Mouse (Mus musculus): ENCODE results near the gene Uggt2. TPM values are rescaled to one million over a fixed set of nuclear protein-coding genes. Genes with fewer than 3 reads are reported as not detected.
"Not testable (repeated sequence)": the region's sequence is repeated elsewhere in the genome, so short reads cannot be mapped to it uniquely, and the experiment has no call there.

The Uggt2 gene
- total RNA-seq, 2 experiments from 2014 or later = 24.1 to 28.9 TPM

- not testable (repeated sequence) for DNase-seq (ENCODE audit: low spot score in 2 of 2)
These were observed 116.7 kb downstream of the Uggt2 start for GRCm38 (mm10) chr14:118982429-118983045.

DNA sequence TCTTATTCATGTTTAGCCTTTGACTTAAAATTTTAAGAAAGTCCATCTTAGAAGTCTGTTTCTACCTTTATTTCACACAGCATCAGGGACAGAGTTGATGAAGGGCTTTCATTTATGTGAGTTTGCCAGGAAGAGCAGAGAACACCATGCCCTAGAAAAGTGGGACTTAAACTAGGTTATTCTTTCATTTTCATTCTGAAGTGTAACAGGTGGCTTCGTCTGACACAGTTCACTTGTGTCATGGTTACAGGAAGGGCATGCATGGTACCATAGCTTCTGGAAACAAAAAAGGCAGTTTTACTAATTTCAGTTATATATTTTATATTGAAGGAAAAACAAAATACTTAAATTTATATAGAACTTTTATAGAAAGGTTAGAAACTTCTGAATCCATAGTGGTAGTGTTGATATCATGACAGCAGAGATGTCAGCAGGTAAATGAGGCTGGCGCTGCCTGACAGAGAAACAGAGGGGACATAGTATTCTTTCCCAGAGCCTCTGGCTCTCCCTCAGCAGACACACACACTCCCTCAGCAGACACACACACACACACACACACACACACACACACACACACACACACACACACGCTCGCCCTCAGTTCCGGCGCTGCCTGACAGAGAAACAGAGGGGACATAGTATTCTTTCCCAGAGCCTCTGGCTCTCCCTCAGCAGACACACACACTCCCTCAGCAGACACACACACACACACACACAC, 117.4 kb downstream of the Uggt2 start:
- DNase-seq (ENCODE audit: low spot score in 2 of 2) = not testable (repeated sequence)

DNA sequence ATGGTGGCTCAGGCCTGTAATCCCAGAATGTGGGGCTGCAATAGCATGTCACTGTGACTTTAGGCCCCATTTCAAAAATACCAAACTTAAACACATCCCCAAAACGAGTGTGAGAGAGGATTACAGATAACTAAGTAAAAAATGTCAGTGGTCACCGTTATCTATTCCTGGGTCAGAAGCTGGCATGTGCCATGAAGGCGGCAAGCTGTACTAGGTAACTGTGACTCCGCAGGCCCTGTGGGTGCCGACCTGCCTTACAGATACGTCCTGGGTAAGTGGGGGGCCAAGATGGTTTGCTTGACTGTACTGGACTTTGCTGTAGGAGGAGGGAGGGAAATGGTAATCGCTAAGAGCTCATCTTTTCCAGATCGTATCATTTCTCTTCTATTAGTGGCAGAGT, 118.3 kb downstream of the Uggt2 start:
- no peak for DNase-seq (ENCODE audit: low spot score in 2 of 2)

- DNase-seq (ENCODE audit: low spot score in 2 of 2) = no peak
These were observed 118.9 kb downstream of the Uggt2 start for GRCm38 (mm10) chr14:118980358-118980757.

DNA sequence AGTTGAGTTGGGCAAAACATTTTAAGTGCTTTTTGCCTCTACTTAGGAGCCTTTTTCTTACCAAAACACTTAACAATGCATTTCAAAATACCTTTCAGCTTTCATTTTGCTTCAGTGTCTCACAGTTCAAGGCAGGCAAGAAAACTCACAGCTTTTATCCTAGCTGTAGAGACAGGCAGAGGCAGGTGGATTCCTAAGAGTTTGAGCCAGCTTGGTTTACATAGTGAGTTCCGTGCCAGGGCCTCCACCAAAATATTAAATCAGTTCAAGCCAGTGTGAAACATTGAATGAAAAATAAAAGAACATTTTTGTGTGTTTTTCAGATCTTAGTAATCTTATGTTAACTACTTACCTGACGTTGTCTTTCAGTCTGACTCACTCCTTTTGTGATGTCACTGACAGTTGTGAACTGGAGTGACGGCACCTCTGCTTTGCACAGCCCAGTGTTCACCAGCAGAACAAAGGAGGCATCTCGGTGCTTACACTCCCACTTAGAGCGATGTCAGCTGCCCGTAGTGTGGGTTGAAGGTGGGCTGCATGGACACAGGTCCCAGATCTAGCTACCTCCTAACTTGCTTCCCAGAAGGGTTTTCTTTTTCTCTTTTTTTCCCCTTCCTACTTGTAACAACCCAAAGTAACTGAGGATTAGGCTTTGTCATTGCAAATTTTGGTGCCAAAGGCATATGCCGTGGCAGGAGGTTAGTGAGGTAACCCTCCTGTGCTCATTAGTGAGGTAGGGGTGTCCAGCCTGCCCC, 119.5 kb downstream of the Uggt2 start:
- DNase-seq (ENCODE audit: low spot score in 2 of 2) = no peak

GRCm38 (mm10) chr14:118977136-118977816, 122.0 kb downstream of the Uggt2 start:
- DNase-seq (ENCODE audit: low spot score in 2 of 2) = no peak

DNA sequence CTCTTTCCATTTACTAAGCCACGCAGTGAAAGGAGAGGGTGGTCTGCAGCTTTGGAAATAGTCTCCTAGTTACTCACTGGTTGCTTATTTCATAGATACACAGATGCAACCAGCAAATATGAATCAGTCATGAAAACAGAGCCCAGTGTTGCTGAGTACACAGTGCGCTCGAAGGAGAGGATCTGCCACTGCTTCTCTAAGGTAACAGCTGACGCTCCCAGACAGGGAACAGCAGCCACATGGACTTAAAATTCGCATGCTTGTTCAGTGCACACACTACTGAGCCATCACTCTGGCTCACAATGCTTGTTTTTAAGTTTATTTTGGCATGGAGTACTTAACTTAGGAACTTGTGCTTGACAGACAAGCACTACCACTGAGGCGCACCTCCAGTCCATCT, 127.0 kb downstream of the Uggt2 start:
- DNase-seq (ENCODE audit: low spot score in 2 of 2) = no peak

DNA sequence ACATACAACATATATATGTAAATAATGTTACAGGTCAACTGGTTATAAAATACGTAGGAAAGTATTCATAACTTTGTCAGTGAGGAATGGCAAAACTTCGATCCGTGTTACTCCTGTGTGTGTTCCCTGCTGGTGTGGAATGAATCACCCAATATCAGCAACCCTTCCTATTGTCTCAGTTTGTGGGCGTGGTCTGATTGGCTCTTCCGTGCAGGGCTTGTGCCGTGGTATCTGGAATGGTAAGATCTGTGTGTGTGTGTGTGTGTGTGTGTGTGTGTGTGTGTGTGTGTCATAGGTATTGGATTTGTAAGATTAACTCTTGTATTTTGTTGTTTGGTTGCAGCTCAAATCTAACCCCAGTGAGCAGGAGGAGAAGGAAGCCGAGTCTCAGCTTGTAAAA, 131.6 kb downstream of the Uggt2 start:
- no peak for DNase-seq (ENCODE audit: low spot score in 2 of 2)

DNA sequence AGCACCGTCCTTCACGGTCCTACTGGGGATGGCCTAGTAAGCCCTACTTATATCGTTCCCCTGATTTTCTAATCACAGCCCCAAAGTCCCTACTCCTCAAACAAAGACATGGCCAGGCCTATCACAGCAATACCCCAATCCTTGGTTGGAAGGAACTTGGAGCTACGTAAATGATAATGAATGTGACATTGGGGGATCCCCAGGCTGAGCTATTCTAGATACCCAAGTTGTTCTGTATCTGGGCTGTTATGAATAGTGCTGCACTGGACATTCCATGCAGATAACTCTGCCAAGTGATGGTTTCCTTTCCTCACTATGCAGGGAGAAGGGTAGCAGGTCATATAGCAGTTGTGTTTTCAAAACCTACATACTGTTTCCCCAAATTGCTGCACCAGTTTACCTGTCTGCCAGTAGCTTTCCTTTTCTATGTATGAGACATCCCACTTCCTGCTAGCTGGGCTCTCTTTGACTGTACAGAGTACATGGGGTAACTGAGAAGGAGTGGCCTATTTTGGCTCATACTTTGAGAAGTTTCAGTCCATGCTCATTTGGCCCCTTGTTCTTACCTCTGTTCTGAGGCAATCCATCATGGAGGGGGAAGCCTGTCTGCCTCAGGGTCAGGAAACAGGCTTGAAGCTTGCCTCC, 133.8 kb downstream of the Uggt2 start:
- no peak for DNase-seq (ENCODE audit: low spot score in 2 of 2)

GRCm38 (mm10) chr14:118958010-118958409, 141.2 kb downstream of the Uggt2 start:
- no peak for DNase-seq (ENCODE audit: low spot score in 2 of 2)

GRCm38 (mm10) chr14:118951912-118952583, 147.2 kb downstream of the Uggt2 start:
- DNase-seq (ENCODE audit: low spot score in 2 of 2) = no peak

DNA sequence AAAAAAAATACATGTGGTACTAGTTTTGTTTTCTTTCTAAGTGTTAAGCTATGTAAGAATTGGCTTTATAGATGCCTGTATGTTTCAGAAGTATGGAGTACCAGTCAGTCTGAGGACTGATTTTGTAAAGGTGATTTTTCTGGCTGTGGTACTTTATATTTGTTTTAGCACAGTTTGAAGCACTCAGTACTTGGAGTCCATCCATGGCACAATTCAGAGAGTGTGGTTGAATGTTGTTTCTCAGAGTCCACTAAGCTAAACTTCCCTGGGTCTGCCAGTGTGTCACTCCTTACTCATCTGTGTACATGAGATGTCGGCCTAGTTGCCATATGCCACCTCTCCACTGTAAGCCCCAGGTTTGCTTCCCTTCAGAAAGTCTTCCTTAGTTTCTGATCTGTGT, 150.4 kb downstream of the Uggt2 start:
- no peak for DNase-seq (ENCODE audit: low spot score in 2 of 2)

DNA sequence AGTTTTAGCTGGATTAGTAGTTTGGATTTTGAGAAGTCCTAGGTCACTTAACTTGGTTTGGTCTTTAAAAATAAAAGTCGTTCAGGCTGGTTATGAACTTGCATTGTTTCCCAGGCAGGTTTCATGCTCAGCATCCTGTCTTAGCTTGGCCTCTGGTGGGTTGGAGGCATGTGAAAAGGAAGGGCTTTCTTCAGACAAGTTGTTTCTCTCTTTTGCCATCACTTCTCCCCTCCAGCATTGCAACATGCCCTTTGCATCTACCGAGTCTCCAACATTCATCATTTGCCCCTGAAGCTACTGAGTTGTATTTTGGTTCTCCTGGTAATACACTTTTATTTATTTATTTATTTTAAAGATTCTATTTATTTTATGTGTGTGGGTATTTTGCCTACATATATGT, 154.5 kb downstream of the Uggt2 start:
- DNase-seq (ENCODE audit: low spot score in 2 of 2) = no peak

GRCm38 (mm10) chr14:118942076-118942475, 157.2 kb downstream of the Uggt2 start:
- peak in 1 of 2 experiments; percentile 25 for DNase-seq (ENCODE audit: low spot score in 2 of 2)

DNA sequence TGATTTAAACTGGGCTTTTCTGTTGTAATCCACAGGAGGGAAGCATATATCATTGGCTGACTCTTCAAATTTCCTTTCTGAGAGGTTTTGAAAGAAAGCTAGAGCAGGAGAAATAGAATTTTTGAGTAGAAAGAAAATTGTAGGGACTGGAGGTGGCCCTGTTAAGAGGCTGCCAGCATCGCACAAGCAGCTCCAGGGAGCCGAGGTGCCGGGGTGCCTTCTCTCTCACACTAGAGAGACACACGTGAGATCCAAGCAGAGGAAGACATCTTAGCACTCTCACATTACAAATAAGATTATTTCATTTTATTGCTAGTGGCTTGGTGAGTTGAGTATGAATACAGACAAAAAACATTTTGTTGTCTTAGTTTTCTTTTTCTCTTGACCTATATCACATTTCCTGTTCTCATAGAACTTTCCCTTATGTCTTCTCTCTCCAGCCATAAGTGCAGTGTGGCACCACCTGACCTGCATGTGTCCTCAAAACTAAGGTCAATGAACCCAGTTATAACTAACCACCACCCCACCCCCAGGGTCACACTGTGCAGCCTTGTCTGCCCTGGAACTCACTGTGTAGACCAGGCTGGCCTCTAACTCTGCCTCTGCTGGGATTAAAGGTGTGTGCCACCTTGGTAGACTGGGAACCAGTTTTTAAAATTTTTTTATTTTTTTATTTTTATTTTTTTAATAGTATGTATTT, 158.3 kb downstream of the Uggt2 start:
- DNase-seq (ENCODE audit: low spot score in 2 of 2) = no peak

GRCm38 (mm10) chr14:118938551-118938950, 160.7 kb downstream of the Uggt2 start:
- no peak for DNase-seq (ENCODE audit: low spot score in 2 of 2)

GRCm38 (mm10) chr14:118937533-118938492, 161.4 kb downstream of the Uggt2 start, which contains the start of gene Dnajc3:
Dnajc3 (plus strand) TSS chr14:118937976.
- peak; percentile 99 to 100 for DNase-seq (ENCODE audit: low spot score in 2 of 2)

- no peak for DNase-seq (ENCODE audit: low spot score in 2 of 2)
These were observed 162.3 kb downstream of the Uggt2 start for GRCm38 (mm10) chr14:118936952-118937351.

DNA sequence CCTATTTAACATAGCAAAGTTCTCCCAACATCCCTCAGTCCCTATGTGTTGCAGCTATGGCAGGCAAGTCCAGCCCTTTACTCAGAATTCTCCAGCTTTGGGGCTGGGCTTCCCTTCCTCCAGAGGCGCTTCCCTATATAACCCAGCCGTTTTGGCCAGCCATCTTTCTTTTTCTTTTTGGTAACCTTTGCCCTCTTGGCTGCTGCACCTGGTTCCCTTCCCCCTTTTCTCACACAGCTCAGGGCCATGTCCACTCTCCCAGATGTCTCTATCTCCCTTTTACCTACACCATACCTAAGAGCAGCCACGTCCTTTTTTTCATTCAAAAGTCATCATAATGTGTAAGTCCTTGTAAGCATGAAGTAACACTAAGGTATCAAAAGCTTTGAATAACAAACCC, 163.0 kb downstream of the Uggt2 start:
- DNase-seq (ENCODE audit: low spot score in 2 of 2) = no peak
